Mouse (Mus musculus): ENCODE data around the gene Sars.

Sars gene

DNA sequence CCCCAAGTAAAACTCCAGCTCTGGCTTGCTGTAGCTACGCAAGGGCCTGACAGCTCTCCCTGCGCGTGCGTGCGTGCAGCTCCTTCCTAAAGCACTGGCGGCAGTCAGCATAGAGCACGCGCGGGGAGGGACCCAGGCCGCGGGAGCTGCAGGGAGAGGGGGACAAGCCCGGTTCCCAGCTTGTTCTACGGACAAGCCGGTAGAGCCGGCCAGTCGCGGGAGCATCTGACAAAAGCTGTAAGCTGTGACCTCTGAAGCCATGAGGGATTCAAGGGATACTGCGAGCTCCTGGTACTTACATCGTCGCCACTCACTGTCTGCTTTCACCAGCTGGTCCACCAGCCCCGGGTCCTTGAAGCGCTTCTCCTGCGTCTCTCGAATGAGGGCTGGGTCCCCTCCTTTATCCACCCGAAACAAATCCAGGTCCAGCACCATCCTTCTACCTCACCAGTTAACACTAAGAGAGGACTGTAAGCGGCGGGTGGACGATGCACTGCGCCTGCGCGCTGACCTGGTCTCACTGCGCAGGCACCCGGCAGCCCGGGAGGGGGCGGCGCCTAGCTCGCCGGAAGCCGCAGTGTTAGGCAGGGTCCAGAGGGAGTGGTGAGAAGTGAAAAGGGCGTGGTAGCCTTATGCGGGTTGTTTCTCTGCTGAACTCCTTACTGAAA is at the start of gene Sars:
TSS of gene Sars (minus strand) at position 512 of the 668 bp plus-strand sequence.
- peak; percentile 93 for DNase-seq (ENCODE audit: low spot score)

DNA sequence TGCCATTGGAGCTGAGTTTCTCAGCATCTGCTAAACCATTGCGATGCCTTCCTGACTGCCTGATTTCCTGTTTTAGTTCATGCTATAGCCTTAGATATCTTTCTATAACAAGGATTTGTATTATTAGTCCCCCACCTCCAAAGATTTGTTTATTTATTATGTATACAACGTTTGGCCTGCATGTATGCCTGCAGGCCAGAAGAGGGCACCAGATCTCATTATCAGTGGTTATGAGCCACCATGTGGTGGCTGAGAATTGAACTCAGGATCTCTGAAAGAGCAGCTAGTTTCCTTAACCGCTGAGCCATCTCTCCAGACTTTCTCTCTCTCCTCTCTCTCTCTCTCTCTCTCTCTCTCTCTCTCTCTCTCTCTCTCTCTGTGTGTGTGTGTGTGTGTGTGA is 45.0 kb upstream of the Sars start:
- DNase-seq (ENCODE audit: low spot score) = no peak

DNA sequence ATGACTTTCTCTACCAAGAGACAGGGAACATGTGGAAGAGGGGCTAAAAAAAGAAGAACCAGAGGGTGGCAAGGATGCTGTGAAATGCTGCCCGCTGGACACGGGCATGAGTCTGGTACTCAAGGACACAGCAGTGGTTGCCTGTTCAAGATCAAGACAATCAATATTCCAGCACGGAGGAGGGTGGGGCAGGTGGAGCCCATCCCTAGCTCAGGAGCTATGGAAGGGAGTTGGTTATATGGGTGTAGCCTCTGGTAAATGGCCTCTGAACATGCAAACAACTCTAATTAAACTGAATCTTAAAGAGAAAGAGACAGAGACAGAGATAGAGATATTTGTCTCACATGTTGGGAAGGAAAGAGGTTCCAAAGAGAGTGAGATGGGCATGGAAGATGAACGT is 39.7 kb upstream of the Sars start:
- no peak for DNase-seq (ENCODE audit: low spot score)

GRCm38 (mm10) chr3:108478800-108479199 is 33.8 kb upstream of the Sars start:
- DNase-seq (ENCODE audit: low spot score) = no peak

DNA sequence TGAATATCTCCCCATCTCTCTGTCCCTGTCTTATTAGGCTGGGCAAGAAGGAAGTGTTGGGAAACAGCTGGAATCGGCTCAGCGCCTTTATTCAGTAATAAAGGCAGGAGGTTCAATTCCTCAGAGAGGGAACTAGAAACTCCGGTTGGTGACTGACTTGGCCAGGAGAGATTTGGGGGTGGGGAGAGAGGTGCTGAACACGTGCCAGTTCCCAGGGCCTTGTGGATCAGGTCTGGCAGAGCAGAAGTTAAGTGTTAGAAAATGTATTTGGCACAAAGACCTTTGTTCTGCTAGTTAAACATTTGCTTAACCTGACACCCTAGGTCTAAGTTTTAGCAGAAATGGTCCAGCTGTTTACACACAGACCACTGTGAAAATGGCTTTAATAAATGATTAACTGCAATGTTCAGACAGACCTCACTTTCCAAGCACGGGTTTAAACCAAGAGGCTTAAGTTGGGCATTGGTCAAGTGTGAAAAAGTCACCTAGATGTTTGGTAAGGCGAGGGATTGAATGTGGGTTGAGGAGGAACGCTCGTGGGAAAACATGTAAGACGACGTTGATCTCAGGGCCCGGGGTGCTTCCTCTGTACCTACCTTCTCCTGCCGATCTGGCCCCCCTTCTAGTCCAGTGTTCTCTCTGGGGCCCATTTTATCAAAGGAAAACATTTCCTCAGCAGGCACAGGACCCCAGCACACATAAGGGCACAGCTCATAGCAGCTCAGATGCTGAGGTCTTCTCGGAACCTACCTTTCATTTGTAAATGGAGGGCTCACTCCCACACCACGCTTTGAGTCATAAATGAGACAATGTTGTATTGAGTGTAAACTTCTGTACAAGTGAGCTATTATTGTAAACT is 32.0 kb upstream of the Sars start:
- DNase-seq (ENCODE audit: low spot score) = peak; percentile 78

- DNase-seq (ENCODE audit: low spot score) = no peak
Observed at GRCm38 (mm10) chr3:108475496-108475895, 30.5 kb upstream of the Sars start.

DNA sequence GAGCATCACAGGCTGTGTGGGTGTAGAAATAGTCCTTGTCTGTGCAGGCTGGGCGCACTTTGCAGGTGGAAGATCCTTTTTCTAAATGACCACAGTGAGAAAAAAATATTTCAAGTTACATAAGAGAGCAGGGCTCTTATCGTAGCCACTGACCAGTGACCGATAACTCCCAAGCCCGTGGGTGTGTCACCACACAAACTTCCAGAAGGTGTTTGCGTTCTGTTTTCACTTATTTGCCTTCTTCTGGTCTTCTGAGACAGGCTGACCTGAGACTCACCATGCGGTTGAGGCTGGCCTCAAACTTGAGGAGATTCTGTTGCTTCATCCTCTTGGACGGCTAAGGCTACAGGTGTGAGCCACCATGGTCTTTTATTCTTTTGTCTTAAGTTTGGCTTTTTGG is 30.0 kb upstream of the Sars start:
- peak; percentile 9 for DNase-seq (ENCODE audit: low spot score)

- DNase-seq (ENCODE audit: low spot score) = no peak
Observed at GRCm38 (mm10) chr3:108467760-108468159, 22.8 kb upstream of the Sars start.

GRCm38 (mm10) chr3:108466425-108466824 is 21.4 kb upstream of the Sars start:
- DNase-seq (ENCODE audit: low spot score) = peak; percentile 26

- no peak for DNase-seq (ENCODE audit: low spot score)
Observed at GRCm38 (mm10) chr3:108458866-108459265, 13.9 kb upstream of the Sars start.

DNA sequence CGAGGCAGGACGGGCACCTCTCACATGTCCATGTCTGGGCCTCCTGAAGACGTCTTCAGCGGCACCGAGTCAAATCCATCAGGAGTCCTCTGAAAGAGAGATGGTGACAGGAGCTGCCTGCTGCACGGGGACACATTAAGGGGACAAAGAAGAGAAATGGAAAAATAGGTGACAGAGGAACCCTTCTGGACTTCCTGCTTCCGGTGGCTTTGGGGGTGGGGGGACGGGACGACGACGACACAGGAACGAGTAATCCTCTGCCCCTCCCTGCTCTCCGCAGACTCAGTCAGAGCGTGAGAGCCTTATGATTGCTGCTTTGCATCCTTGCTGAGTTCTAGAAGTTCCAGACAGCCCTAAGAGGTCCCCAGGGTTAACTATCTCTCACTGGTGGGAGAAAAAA is 13.4 kb upstream of the Sars start:
- DNase-seq (ENCODE audit: low spot score) = no peak

GRCm38 (mm10) chr3:108454172-108454571 is 9.2 kb upstream of the Sars start:
- DNase-seq (ENCODE audit: low spot score) = no peak

GRCm38 (mm10) chr3:108451969-108452368 is 7.0 kb upstream of the Sars start:
- DNase-seq (ENCODE audit: low spot score) = no peak

GRCm38 (mm10) chr3:108445366-108445705 is 327 bp upstream of the Sars start:
- DNase-seq (ENCODE audit: low spot score) = no peak

- DNase-seq (ENCODE audit: low spot score) = peak; percentile 68
Observed at GRCm38 (mm10) chr3:108444029-108444428, 980 bp downstream of the Sars start.

DNA sequence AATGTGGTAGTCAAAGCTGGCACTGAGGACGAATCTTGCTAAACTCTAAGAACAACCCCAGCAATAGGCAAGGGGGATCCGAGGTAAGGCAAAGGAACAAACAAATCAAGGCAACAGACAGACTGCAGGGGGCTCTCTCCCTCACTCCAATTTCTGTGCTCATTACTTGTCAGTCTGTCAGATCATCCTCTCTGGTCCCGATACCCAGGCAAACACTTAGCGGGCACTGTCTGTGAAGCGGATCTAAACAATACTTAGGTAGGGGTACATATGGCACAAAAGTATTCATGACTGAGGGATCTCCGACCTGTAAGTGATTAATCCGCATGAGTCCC is 8.7 kb downstream of the Sars start:
- DNase-seq (ENCODE audit: low spot score) = no peak

- DNase-seq (ENCODE audit: low spot score) = no peak
Observed at GRCm38 (mm10) chr3:108435701-108436379, 9.2 kb downstream of the Sars start.

DNA sequence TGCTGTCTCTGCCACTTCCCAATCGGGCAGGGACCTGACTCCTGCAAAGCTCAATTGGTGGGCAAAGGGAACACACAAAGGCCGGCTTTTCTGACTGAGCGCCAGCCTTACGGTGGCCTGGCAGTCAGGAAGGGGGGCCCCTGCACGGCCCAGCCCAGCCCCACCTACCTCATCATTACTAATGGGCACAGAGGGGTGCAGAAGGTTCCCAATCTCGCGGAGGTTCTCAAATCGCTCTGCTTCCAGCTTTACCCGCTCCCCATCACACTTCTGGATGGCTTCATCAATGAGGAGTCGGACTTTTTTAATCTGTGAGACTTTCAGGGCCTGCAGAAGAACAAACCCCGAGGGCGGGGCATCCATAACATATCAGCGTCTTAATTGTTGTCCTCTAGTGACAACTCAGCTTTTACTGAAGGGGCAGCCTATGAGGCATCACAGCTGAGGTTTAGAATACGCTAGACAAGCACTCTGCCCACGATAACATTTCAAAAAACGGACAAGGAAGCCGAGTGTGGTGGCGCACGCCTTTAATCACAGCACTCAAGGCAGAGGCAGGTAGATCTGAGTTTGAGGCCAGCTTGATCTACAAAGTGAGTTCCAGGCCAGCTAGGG is 11.0 kb downstream of the Sars start:
- DNase-seq (ENCODE audit: low spot score) = no peak

GRCm38 (mm10) chr3:108433188-108433880 is 11.7 kb downstream of the Sars start:
- DNase-seq (ENCODE audit: low spot score) = peak; percentile 25

GRCm38 (mm10) chr3:108432542-108433187 is 12.3 kb downstream of the Sars start:
- DNase-seq (ENCODE audit: low spot score) = no peak

DNA sequence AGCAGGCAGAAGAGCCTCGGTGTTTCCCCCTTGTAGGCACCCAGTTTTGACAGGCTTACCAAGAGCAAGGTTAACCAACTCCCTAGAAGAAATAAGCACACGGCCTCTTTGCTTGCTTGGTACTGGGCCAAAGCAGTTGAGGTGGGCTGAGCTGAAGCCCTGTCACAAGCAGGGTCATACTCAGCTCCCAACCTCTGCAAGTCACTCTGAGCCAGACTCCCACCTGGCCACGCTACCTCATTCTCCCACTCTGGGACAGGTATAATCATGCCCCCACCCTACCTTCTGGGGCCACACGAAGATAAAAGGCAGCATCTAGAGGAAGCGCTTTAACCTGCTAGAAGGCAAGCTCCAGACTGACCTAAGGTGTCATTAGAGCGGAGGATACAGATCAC is 19.4 kb downstream of the Sars start:
- no peak for DNase-seq (ENCODE audit: low spot score)

All from yolk sac, embryonic 10.5 days (tissue).